Mouse (Mus musculus) liver, embryonic 14.5 days (tissue): Measurements from ENCODE around the gene Wfikkn2. TPM values are rescaled to one million over a fixed set of nuclear protein-coding genes. Genes with fewer than 3 reads are reported as not detected.
"Not testable (repeated sequence)": the region's sequence is repeated elsewhere in the genome, so short reads cannot be mapped to it uniquely, and the experiment has no call there.

ENCODE experiments used
- ATAC-seq: fragments of 200-750 bp; cut with Nextera tagmentation; 2 replicates; pipeline ENCODE4 v1.8.0; 2017; ENCODE audit warnings: moderate number of reproducible peaks, mild to moderate bottlenecking, moderate library complexity; ENCODE audit not compliant: insufficient read depth
- DNase-seq, 3 experiments: peaks; one replicate each; pipeline ENCODE4 v3.0.0-alpha.2; 2012 to 2013; ENCODE audit warnings: low read depth in 3 of 3, low spot score in 3 of 3
- H3K27ac ChIP-seq: fragments of 300-500 bp; sonication (generic); 2 replicates; pipeline ENCODE4 v1.5.1; 2014; ENCODE audit warnings: moderate library complexity, mild to moderate bottlenecking, control low read depth, inconsistent platforms
- H3K27me3 ChIP-seq: fragments of 300-500 bp; sonication (generic); 2 replicates; pipeline ENCODE4 v1.6.1; 2014; ENCODE audit warnings: mild to moderate bottlenecking, low read length, moderate library complexity; ENCODE audit not compliant: control insufficient read depth, insufficient read depth
- H3K36me3 ChIP-seq: fragments of 300-500 bp; sonication (generic); replicated peaks from 2 replicates; pipeline ENCODE4 v1.6.1; 2014; ENCODE audit warnings: low read depth; ENCODE audit not compliant: control insufficient read depth, insufficient read depth
- H3K4me1 ChIP-seq, 2 experiments: fragments of 200-500 bp in 1 of 2; fragments of 300-500 bp in 1 of 2; sonication (generic) in 1 of 2; replicated peaks; 2 replicates each; pipeline ENCODE4 v1.6.1; 2012 to 2014; ENCODE audit warnings: antibody characterized with exemption in 1 of 2, inconsistent platforms in 1 of 2, low read length in 1 of 2; ENCODE audit not compliant: control insufficient read depth in 2 of 2, insufficient read depth in 2 of 2
- H3K4me2 ChIP-seq: fragments of 300-500 bp; sonication (generic); 2 replicates; pipeline ENCODE4 v1.6.1; 2014; ENCODE audit warnings: low read depth, mild to moderate bottlenecking, control low read depth, moderate library complexity
- H3K4me3 ChIP-seq, 2 experiments: fragments of 200-500 bp in 1 of 2; fragments of 300-500 bp in 1 of 2; sonication (generic) in 1 of 2; 2 replicates each; pipeline ENCODE4 v1.5.1; 2012 to 2014; ENCODE audit warnings: low read depth in 2 of 2, low read length in 2 of 2, mild to moderate bottlenecking in 2 of 2, control low read depth in 1 of 2, inconsistent platforms in 1 of 2, moderate library complexity in 1 of 2; ENCODE audit not compliant: insufficient read depth in 1 of 2
- H3K9ac ChIP-seq: fragments of 300-500 bp; sonication (generic); replicated peaks from 2 replicates; pipeline ENCODE4 v1.6.1; 2014; ENCODE audit warnings: mild to moderate bottlenecking, control low read depth, moderate library complexity
- H3K9me3 ChIP-seq: fragments of 300-500 bp; sonication (generic); 2 replicates; pipeline ENCODE4 v1.6.1; 2016; ENCODE audit warnings: low read length, mixed read lengths; ENCODE audit not compliant: control insufficient read depth
- CTCF ChIP-seq: IDR thresholded peaks from 2 replicates; pipeline ENCODE4 v1.5.1; 2016; ENCODE audit warnings: antibody characterized with exemption, low read depth, control low read depth
- EP300 ChIP-seq: IDR thresholded peaks from 2 replicates; pipeline ENCODE4 v1.6.1; 2016; ENCODE audit warnings: antibody characterized with exemption, low read depth
- WGBS: fragments of 180-500 bp; shearing (Covaris S2); extraction: QIAGEN DNeasy Blood & Tissue Kit; methylation state at CpG from one replicate; pipeline ENCODE4 v1.1.7; 2014; ENCODE audit not compliant: insufficient replicate concordance; 5-methylcytosine and 5-hydroxymethylcytosine counted together
- polyA plus RNA-seq, 2 experiments: library from polyadenylated mRNA; depleted of rRNA in 1 of 2; stranded (reverse) in 1 of 2; unstranded in 1 of 2; fragments of >200 nt; fragmentation: Nextera tagmentation in 1 of 2; extraction: Ambion mirVana in 1 of 2; gene quantifications; 2 replicates each; pipeline versions ENCODE4 v1.2.1 to v1.2.3; 2012 to 2014

The Wfikkn2 gene
- polyA plus RNA-seq, 2 experiments = 0.12 to 0.17 TPM

GRCm38 (mm10) chr11:94272960-94273927 is 27.4 kb upstream of the Wfikkn2 start:
- no peaks in the 10 kb centered on the region for H3K36me3 ChIP-seq
- H3K4me3 ChIP-seq = no peak overlapping the region
- no peak overlapping the region for H3K27ac ChIP-seq
- DNase-seq (no peak), ATAC-seq (no peak)
- TF ChIP-seq CTCF (no peak), EP300 (no peak)
- H3K9me3 ChIP-seq = no peaks in the 10 kb centered on the region
- no peaks in the 10 kb centered on the region for H3K27me3 ChIP-seq
- WGBS = 76% methylated on average over 21 of the region's 21 CpGs
- peaks cover 16 to 33% of the 10 kb centered on the region in 2 experiments for H3K4me1 ChIP-seq
- no peak overlapping the region for H3K9ac ChIP-seq
- H3K4me2 ChIP-seq = no peak overlapping the region

GRCm38 (mm10) chr11:94271015-94271414 is 25.2 kb upstream of the Wfikkn2 start:
- WGBS = 52% methylated on average over 2 of the region's 2 CpGs

GRCm38 (mm10) chr11:94269906-94270305 is 24.1 kb upstream of the Wfikkn2 start:
- Histone ChIP-seq H3K9ac (no peak overlapping the region), H3K27me3 (no peaks in the 10 kb centered on the region), H3K4me1 (peaks cover 32 to 47% of the 10 kb centered on the region in 2 experiments), H3K36me3 (no peaks in the 10 kb centered on the region), H3K27ac (no peak overlapping the region), H3K4me2 (no peak overlapping the region), H3K9me3 (no peaks in the 10 kb centered on the region), H3K4me3 (no peak overlapping the region)
- ATAC-seq (no peak), DNase-seq (no peak)
- TF ChIP-seq EP300 (no peak), CTCF (no peak)
- 74% methylated on average over 7 of the region's 7 CpGs for WGBS

More at GRCm38 (mm10) chr11:94271015-94271414, 25.2 kb upstream of the Wfikkn2 start:
- no peak for TF ChIP-seq EP300
- TF ChIP-seq CTCF = no peak
- Histone ChIP-seq H3K4me2 (no peak overlapping the region), H3K4me1 (peaks cover 30 to 43% of the 10 kb centered on the region in 2 experiments), H3K9me3 (no peaks in the 10 kb centered on the region), H3K36me3 (no peaks in the 10 kb centered on the region), H3K27ac (no peak overlapping the region), H3K9ac (no peak overlapping the region), H3K27me3 (no peaks in the 10 kb centered on the region), H3K4me3 (no peak overlapping the region)
- no peak for DNase-seq
- ATAC-seq = no peak

- Histone ChIP-seq H3K27me3 (no peaks in the 10 kb centered on the region), H3K4me3 (no peak overlapping the region), H3K4me1 (peaks cover 23 to 37% of the 10 kb centered on the region in 2 experiments), H3K9me3 (no peaks in the 10 kb centered on the region), H3K9ac (no peak overlapping the region; the same call in 1 of the 2 replicates), H3K27ac (no peak overlapping the region), H3K36me3 (no peaks in the 10 kb centered on the region), H3K4me2 (no peak overlapping the region)
- ATAC-seq (no peak), DNase-seq (no peak)
- TF ChIP-seq EP300 (no peak), CTCF (no peak)
Observed at GRCm38 (mm10) chr11:94268761-94269160, 23.0 kb upstream of the Wfikkn2 start.

- H3K27ac ChIP-seq, ATAC-seq, H3K9ac ChIP-seq, H3K4me3 ChIP-seq, H3K9me3 ChIP-seq, DNase-seq, H3K27me3 ChIP-seq, H3K36me3 ChIP-seq: not testable (repeated sequence)
- H3K4me1 ChIP-seq = peaks cover 37 to 41% of the 10 kb centered on the region in 2 experiments
- 31% methylated on average over 3 of the region's 3 CpGs for WGBS
- peak overlapping the region; percentile 70 for H3K4me2 ChIP-seq
Observed at GRCm38 (mm10) chr11:94266155-94266554, 20.4 kb upstream of the Wfikkn2 start.
